Mouse (Mus musculus) neural tube, embryonic 10.5 days (tissue): ENCODE measurements around the gene Phc2.
"Not testable (repeated sequence)": the region's sequence is repeated elsewhere in the genome, so short reads cannot be mapped to it uniquely, and the experiment has no call there.

Experiments used
- DNase-seq: peaks from one replicate; pipeline ENCODE4 v3.0.0-alpha.2; 2017; ENCODE audit warnings: low spot score; ENCODE audit errors: extremely low spot score

Gene Phc2

GRCm38 (mm10) chr4:128654505-128655381 is at the start of gene Phc2:
Gene Phc2 (plus strand): TSS chr4:128654702.
- peak; percentile 95 for DNase-seq

GRCm38 (mm10) chr4:128606586-128606985 is 47.9 kb upstream of the Phc2 start:
- DNase-seq: no peak

GRCm38 (mm10) chr4:128607661-128608060 is 46.8 kb upstream of the Phc2 start:
- DNase-seq: no peak

GRCm38 (mm10) chr4:128609276-128609924 is 45.1 kb upstream of the Phc2 start:
- DNase-seq: no peak

GRCm38 (mm10) chr4:128609925-128610402 is 44.5 kb upstream of the Phc2 start, which contains the start of gene Zscan20:
Gene Zscan20 (minus strand): TSS chr4:128610098.
- DNase-seq: peak; percentile 95

- DNase-seq: no peak
These were observed 43.8 kb upstream of the Phc2 start for GRCm38 (mm10) chr4:128610706-128611105.

GRCm38 (mm10) chr4:128611726-128612125 is 42.8 kb upstream of the Phc2 start:
- not testable (repeated sequence) for DNase-seq

- DNase-seq: peak; percentile 61
These were observed 41.2 kb upstream of the Phc2 start for GRCm38 (mm10) chr4:128613326-128613725.

- DNase-seq: no peak
These were observed 38.7 kb upstream of the Phc2 start for GRCm38 (mm10) chr4:128615761-128616160.

- DNase-seq: no peak
These were observed 37.0 kb upstream of the Phc2 start for GRCm38 (mm10) chr4:128617363-128618120.

- DNase-seq: no peak
These were observed 36.1 kb upstream of the Phc2 start, which contains the start of gene Tlr12 for GRCm38 (mm10) chr4:128618246-128618911. Gene Tlr12 (minus strand): TSS chr4:128618619.

- DNase-seq: no peak
These were observed 35.5 kb upstream of the Phc2 start for GRCm38 (mm10) chr4:128618963-128619362.

- no peak for DNase-seq
These were observed 33.9 kb upstream of the Phc2 start for GRCm38 (mm10) chr4:128620572-128620971.

GRCm38 (mm10) chr4:128621109-128621508 is 33.4 kb upstream of the Phc2 start:
- DNase-seq: no peak

- no peak for DNase-seq
These were observed 19.1 kb upstream of the Phc2 start for GRCm38 (mm10) chr4:128635451-128635850.

GRCm38 (mm10) chr4:128635894-128636585 is 18.5 kb upstream of the Phc2 start:
- DNase-seq: no peak

- DNase-seq: no peak
These were observed 17.3 kb upstream of the Phc2 start for GRCm38 (mm10) chr4:128637250-128637649.

GRCm38 (mm10) chr4:128638265-128638923 is 16.1 kb upstream of the Phc2 start:
- no peak for DNase-seq

- DNase-seq: peak; percentile 42
These were observed 12.5 kb upstream of the Phc2 start for GRCm38 (mm10) chr4:128641766-128642717.
